Mouse (Mus musculus) C2C12 (cell line): Measurements from ENCODE around the gene Lsm8. TPM values are rescaled to one million over a fixed set of nuclear protein-coding genes. Genes with fewer than 3 reads are reported as not detected.

Experiments used
- H3K27me3 ChIP-seq: one replicate; pipeline ENCODE4 v1.6.1; 2011; ENCODE audit not compliant: control insufficient read depth, insufficient read depth, insufficient read length
- H3K36me3 ChIP-seq: one replicate; pipeline ENCODE4 v1.6.1; 2011; ENCODE audit not compliant: control insufficient read depth, insufficient read depth
- H3K4me3 ChIP-seq: one replicate; pipeline ENCODE4 v1.5.1; 2011; ENCODE audit warnings: mild to moderate bottlenecking, control low read depth; ENCODE audit not compliant: poor library complexity, insufficient read depth, severe bottlenecking
- H3K79me2 ChIP-seq: one replicate; pipeline ENCODE4 v1.6.1; 2011; ENCODE audit not compliant: control insufficient read depth, insufficient read depth
- H3K79me3 ChIP-seq: one replicate; pipeline ENCODE4 v1.6.1; 2011; ENCODE audit warnings: low read depth, control low read depth
- H3ac ChIP-seq: one replicate; pipeline ENCODE3; 2011; ENCODE audit warnings: low read depth; ENCODE audit not compliant: control insufficient read depth, insufficient read length
- CEBPB ChIP-seq: IDR thresholded peaks from one replicate; pipeline ENCODE4 v1.6.1; 2011; ENCODE audit warnings: low read depth, mild to moderate bottlenecking, control low read depth, moderate library complexity
- CTCF ChIP-seq: IDR thresholded peaks from one replicate; pipeline ENCODE4 v1.5.1; 2011; ENCODE audit not compliant: control insufficient read depth, insufficient read depth, insufficient read length
- FOSL1 ChIP-seq: IDR thresholded peaks from one replicate; pipeline ENCODE4 v1.8.0; 2011; ENCODE audit warnings: mild to moderate bottlenecking, low read length; ENCODE audit not compliant: poor library complexity, insufficient read depth, severe bottlenecking
- MAX ChIP-seq: IDR thresholded peaks from one replicate; pipeline ENCODE4 v1.6.1; 2011; ENCODE audit warnings: mild to moderate bottlenecking, control low read depth
- MYOD1 ChIP-seq: IDR thresholded peaks from one replicate; pipeline ENCODE4 v1.6.1; 2011; ENCODE audit warnings: low read depth; ENCODE audit not compliant: control insufficient read depth, insufficient read length
- MYOG ChIP-seq: IDR thresholded peaks from one replicate; pipeline ENCODE4 v1.6.1; 2011; ENCODE audit not compliant: control insufficient read depth, insufficient read length; ENCODE audit errors: extremely low read depth
- USF1 ChIP-seq: IDR thresholded peaks from one replicate; pipeline ENCODE4 v1.6.1; 2011; ENCODE audit warnings: low read depth, mild to moderate bottlenecking, control low read depth, moderate library complexity
- long read RNA-seq, 2 experiments: library from polyadenylated mRNA; unstranded; transcript quantifications; one replicate each; pipeline ENCODE4 v2.0.0; 2019 to 2020
- polyA plus RNA-seq: library from polyadenylated mRNA; unstranded; fragments of >200 nt; fragmentation: generic; extraction: Trizol; gene quantifications from one replicate; pipeline ENCODE4 v1.2.1, GENCODE M21; 2012; ENCODE audit warnings: missing spikeins

Lsm8 gene
- 87.2 TPM for polyA plus RNA-seq
- long read RNA-seq, experiment 1, transcript Lsm8-201 (4 exons, 807 nt) = major isoform, 62 of 63 reads
- long read RNA-seq, experiment 1, partial matches to known transcripts = 0 of 63 reads
- long read RNA-seq, experiment 1, other reads (novel, unspliced or antisense) = 1 of 63 reads
- long read RNA-seq, experiment 2, transcript Lsm8-201 (4 exons, 807 nt) = major isoform, 37 of 38 reads
- long read RNA-seq, experiment 2, partial matches to known transcripts = 0 of 38 reads
- long read RNA-seq, experiment 2, other reads (novel, unspliced or antisense) = 0 of 38 reads

DNA sequence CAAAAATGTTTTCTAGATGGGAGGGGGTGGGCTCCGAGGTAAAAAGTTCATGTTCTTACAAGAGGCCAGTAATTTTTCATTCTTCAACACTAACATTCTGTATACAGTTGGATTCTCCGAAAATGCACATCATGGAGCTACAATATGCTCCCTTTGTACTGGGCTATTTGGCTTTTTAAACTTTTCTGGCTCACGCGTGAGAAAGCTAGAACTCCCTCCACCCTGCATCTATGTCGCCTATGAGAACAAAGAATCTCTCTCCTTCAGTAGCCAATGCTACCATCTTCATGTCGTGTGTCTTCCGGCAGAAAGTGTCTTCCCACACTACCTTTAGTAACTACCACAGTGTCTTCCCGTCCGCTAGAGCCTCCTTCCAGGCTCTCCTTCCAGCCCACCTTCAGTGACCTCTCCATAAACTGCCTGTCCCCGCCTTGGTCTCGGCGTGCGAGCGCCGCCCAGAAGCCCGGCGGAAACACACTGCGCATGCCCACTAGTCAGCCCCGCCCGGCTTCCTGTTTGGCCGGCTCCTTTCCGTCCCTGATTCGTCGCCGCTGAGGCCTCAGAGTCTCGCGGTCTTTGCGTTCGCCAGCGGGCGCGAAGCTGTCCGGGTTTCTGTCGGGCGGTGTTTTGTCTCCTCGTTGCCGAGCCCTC lies at the start of gene Lsm8:
Gene Lsm8, plus strand, starts transcription at position 529 of the 651 bp plus-strand sequence.
- Histone ChIP-seq H3K79me2 (peaks cover 42% of the 10 kb centered on the region), H3K27me3 (no peaks in the 10 kb centered on the region)
- TF ChIP-seq MYOD1 (no peak), MAX (peak; percentile 40)

DNA sequence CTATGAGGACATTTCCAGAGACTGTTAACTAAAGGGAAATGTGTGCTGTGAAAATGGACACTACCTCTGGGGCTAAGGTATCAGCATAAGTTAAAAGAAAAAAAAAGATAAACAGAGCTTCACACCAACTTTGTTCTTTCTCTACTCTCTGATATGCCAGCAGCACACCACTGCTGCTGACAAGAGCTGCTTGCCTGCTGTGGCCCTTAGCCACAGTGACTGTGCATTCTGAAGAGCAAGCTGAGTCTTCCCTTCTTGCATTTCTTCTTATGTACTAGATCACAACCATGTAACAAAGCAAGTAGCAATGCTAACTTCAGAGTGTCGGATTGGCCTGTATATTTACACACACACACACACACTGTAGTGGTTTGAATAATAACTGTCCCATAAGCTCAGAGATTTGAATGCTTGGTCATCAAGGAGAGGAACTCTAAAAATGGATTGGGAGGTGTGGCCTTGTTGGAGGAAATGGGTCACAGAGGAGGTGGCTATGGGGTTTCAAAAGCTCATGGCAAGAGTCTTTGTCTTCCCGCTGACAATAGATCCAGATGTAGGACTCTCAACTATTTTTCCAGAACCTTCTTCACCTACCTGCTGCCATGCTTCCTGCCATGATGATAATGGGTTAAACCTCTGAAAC lies 47.4 kb upstream of the Lsm8 start:
- no peaks in the 10 kb centered on the region for H3K27me3 ChIP-seq
- TF ChIP-seq CTCF = no peak
- TF ChIP-seq MYOG = no peak
- no peak for TF ChIP-seq MAX
- no peak for TF ChIP-seq USF1
- no peak for TF ChIP-seq FOSL1
- no peak for TF ChIP-seq CEBPB
- no peak for TF ChIP-seq MYOD1
- H3ac ChIP-seq = no peak overlapping the region
- H3K79me2 ChIP-seq = no peaks in the 10 kb centered on the region
- H3K4me3 ChIP-seq = no peak overlapping the region
- no peaks in the 10 kb centered on the region for H3K36me3 ChIP-seq
- H3K79me3 ChIP-seq = no peaks in the 10 kb centered on the region

More for the DNA sequence above, at the start of gene Lsm8:
- Histone ChIP-seq H3K79me3 (peaks cover 33% of the 10 kb centered on the region), H3ac (peak within 1 kb of the TSS; percentile 90), H3K36me3 (peaks cover 32% of the 10 kb centered on the region), H3K4me3 (peak within 1 kb of the TSS; percentile 81)

DNA sequence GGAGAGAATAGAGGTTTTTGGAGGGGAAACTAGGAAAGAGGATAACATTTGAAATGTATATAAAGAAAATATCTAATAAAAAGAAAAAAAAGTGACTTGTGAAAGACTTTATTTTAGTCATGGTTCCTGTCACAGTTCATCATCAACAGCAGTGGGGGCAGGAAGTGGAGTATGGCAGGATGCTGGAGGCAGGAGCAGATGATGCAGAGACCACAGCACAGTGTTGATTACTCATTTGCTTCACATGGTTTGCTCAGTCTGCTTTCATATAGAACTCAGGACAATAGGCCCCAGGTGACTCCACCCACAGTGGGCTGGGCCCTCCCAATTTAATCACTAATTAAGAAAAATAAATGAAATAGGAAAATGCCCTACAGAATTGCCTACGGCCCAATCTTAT lies 35.8 kb upstream of the Lsm8 start:
- TF ChIP-seq USF1 (no peak), MYOD1 (no peak), CEBPB (no peak), FOSL1 (no peak), CTCF (no peak), MYOG (no peak), MAX (no peak)
- no peaks in the 10 kb centered on the region for H3K79me3 ChIP-seq

DNA sequence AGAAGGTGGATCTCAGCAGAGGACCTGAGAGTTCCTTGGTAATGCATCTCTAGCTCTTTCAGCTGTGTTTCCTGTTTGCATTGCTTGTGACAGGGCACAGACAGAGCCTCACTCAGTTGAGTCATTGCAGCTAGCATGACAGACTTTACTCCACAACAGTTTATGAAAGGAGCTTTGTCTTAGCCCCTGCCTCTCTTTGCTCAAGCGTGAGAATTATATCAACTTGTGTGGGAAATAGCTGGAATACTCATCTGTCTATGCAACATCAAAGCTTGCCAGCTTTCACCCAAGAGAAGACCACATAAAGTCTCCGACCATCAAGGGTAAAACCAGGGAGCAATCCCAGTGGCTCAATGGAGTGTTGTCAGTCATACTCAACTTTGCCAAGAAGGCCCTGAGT lies 32.8 kb upstream of the Lsm8 start:
- H3K27me3 ChIP-seq = peaks cover 8% of the 10 kb centered on the region

More for the DNA sequence above, 35.8 kb upstream of the Lsm8 start:
- Histone ChIP-seq H3K4me3 (no peak overlapping the region), H3K79me2 (no peaks in the 10 kb centered on the region), H3ac (no peak overlapping the region), H3K27me3 (peaks cover 4% of the 10 kb centered on the region), H3K36me3 (no peaks in the 10 kb centered on the region)

DNA sequence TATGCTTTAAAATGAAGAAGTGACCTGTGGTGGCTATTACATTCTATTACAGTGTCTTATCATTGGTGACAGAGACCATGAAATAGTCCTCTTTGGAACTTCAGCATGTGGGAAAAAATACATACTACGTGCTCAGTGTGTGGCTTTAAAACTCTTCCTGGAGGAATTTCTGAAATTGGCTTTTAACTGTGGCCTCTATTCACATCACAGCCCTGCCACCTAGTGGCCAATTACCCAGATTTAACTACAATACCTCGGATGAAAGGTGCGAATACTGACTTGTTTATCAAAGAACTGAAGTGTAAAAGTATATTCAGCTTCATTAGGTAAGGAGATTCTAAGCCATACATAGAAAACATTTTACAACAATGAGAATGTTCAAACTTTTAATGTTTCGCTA lies 29.0 kb upstream of the Lsm8 start:
- TF ChIP-seq MYOD1 (no peak), CTCF (peak; percentile 5)
- peaks cover 8% of the 10 kb centered on the region for H3K27me3 ChIP-seq
- H3K79me2 ChIP-seq = no peaks in the 10 kb centered on the region
- H3K79me3 ChIP-seq = no peaks in the 10 kb centered on the region
- no peak overlapping the region for H3K4me3 ChIP-seq
- H3K36me3 ChIP-seq = no peaks in the 10 kb centered on the region
- no peak overlapping the region for H3ac ChIP-seq

More for the DNA sequence above, 32.8 kb upstream of the Lsm8 start:
- H3K36me3 ChIP-seq = no peaks in the 10 kb centered on the region
- H3ac ChIP-seq = no peak overlapping the region
- H3K79me2 ChIP-seq = no peaks in the 10 kb centered on the region
- H3K79me3 ChIP-seq = no peaks in the 10 kb centered on the region
- TF ChIP-seq MYOG = no peak
- TF ChIP-seq CTCF = no peak
- TF ChIP-seq MYOD1 = no peak
- TF ChIP-seq CEBPB = no peak
- no peak for TF ChIP-seq USF1
- TF ChIP-seq FOSL1 = no peak
- TF ChIP-seq MAX = no peak
- no peak overlapping the region for H3K4me3 ChIP-seq

DNA sequence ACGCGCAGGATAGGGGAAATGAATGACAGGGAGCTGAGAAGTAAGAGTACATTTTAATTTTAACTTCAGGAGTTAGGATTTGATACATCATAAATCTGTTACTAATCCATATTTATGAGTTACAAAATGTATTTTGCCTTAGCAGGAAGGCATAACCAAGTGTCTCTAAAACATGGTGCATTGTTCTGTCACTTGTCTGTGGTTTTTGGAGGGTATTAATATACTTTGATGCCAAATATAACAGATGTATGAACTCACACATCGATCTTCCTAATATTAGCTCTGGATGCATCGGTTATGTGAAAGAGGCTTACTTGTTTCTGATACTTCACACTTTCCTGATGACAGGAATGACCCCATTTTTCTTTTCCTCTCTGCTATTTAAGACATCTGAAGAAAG lies 28.1 kb upstream of the Lsm8 start:
- no peak for TF ChIP-seq MYOD1
- no peak for TF ChIP-seq USF1
- TF ChIP-seq MYOG = no peak
- no peak for TF ChIP-seq CTCF
- no peak for TF ChIP-seq MAX
- TF ChIP-seq FOSL1 = no peak
- TF ChIP-seq CEBPB = no peak
- H3K4me3 ChIP-seq = no peak overlapping the region
- no peaks in the 10 kb centered on the region for H3K36me3 ChIP-seq
- no peaks in the 10 kb centered on the region for H3K79me2 ChIP-seq
- H3K79me3 ChIP-seq = no peaks in the 10 kb centered on the region
- H3ac ChIP-seq = no peak overlapping the region
- peaks cover 8% of the 10 kb centered on the region for H3K27me3 ChIP-seq
